Mouse (Mus musculus) lung, embryonic 16.5 days (tissue): Measurements from ENCODE around the gene Ran. TPM values are rescaled to one million over a fixed set of nuclear protein-coding genes. Genes with fewer than 3 reads are reported as not detected.
A peak's percentile ranks its signal among the peaks of the same experiment; 100 is the strongest.

Experiments
- ATAC-seq: fragments of 200-750 bp; cut with Nextera tagmentation; 2 replicates; pipeline ENCODE4 v1.8.0; 2017; ENCODE audit warnings: low read depth, mild to moderate bottlenecking, moderate library complexity
- H3K27ac ChIP-seq: fragments of 300-500 bp; sonication (generic); 2 replicates; pipeline ENCODE4 v1.5.1; 2014; ENCODE audit warnings: mild to moderate bottlenecking, control low read depth, low read length
- H3K27me3 ChIP-seq: fragments of 300-500 bp; sonication (generic); 2 replicates; pipeline ENCODE4 v1.6.1; 2014; ENCODE audit warnings: low read depth, low read length, mixed read lengths; ENCODE audit not compliant: control insufficient read depth, insufficient read depth
- H3K36me3 ChIP-seq: fragments of 300-500 bp; sonication (generic); 2 replicates; pipeline ENCODE4 v1.6.1; 2014; ENCODE audit warnings: low read length; ENCODE audit not compliant: control insufficient read depth, insufficient read depth
- H3K4me1 ChIP-seq: fragments of 300-500 bp; sonication (generic); replicated peaks from 2 replicates; pipeline ENCODE4 v1.6.1; 2014; ENCODE audit warnings: low read length, mixed read lengths; ENCODE audit not compliant: control insufficient read depth, insufficient read depth
- H3K4me2 ChIP-seq: fragments of 300-500 bp; sonication (generic); 2 replicates; pipeline ENCODE4 v1.6.1; 2014; ENCODE audit warnings: low read depth, low read length, control low read depth
- H3K4me3 ChIP-seq: fragments of 300-500 bp; sonication (generic); 2 replicates; pipeline ENCODE4 v1.5.1; 2014; ENCODE audit warnings: mild to moderate bottlenecking, low read length, control low read depth
- H3K9ac ChIP-seq: fragments of 300-500 bp; sonication (generic); 2 replicates; pipeline ENCODE4 v1.6.1; 2014; ENCODE audit warnings: low read length, control low read depth
- H3K9me3 ChIP-seq: fragments of 300-500 bp; sonication (generic); 2 replicates; pipeline ENCODE4 v1.6.1; 2016; ENCODE audit warnings: low read length; ENCODE audit not compliant: control insufficient read depth
- WGBS: fragments of 180-500 bp; shearing (Covaris S2); extraction: QIAGEN DNeasy Blood & Tissue Kit; methylation state at CpG from one replicate; pipeline ENCODE4 v1.1.7; 2014; 5-methylcytosine and 5-hydroxymethylcytosine counted together
- polyA plus RNA-seq: library from polyadenylated mRNA; unstranded; fragments of >200 nt; fragmentation: Nextera tagmentation; extraction: Ambion mirVana; gene quantifications from 2 replicates; pipeline ENCODE4 v1.2.1, GENCODE M21; 2015

Gene Ran
- polyA plus RNA-seq, 1 experiment from 2014 or later = 543 TPM

GRCm38 (mm10) chr5:129051910-129052309 is 32.0 kb downstream of the Ran start:
- Histone ChIP-seq H3K4me2 (no peak overlapping the region), H3K27me3 (no peaks in the 10 kb centered on the region), H3K27ac (no peak overlapping the region), H3K9me3 (no peaks in the 10 kb centered on the region), H3K4me1 (no peaks in the 10 kb centered on the region), H3K36me3 (no peaks in the 10 kb centered on the region), H3K4me3 (no peak overlapping the region), H3K9ac (no peak overlapping the region)
- ATAC-seq = no peak
- 79% methylated on average over 3 of the region's 3 CpGs for WGBS

DNA sequence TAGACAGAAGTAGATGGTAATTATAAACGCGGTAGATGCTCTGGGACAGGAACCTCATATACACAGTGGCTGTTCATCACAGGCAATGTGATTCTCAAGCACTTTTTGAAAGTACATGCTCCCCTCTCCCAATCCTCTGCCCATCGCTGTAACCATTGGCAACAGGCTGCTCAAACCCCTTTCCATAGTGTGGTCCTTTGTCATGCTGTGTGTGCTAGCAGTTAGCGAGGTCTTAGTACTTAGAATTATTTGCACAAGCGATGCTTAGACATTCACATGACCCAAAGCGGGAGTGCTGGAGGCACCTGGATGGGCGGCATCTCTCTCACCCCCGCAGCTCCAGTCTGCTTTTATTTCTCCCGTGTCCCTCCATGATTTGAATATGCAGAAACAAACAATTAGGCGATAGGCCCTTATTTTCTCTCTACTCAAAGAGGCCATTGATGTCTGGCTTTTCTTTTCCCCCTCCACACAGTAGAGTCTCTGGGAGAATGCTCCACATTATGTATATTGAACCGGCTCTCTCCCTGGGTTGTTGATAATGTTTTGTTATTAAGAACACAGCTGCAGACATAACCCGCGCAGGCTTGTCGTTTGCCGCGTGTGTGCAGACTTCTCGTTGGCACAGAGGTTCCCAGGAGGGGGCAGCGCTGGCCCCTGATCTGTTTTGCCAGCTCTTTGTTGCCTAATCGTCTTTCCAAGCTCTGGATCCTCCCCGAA is 32.9 kb downstream of the Ran start:
- WGBS = 30% methylated on average over 20 of the region's 20 CpGs
- H3K4me3 ChIP-seq = no peak overlapping the region
- H3K36me3 ChIP-seq = no peaks in the 10 kb centered on the region
- no peak overlapping the region for H3K27ac ChIP-seq
- H3K4me2 ChIP-seq = no peak overlapping the region
- H3K27me3 ChIP-seq = no peaks in the 10 kb centered on the region
- no peak overlapping the region for H3K9ac ChIP-seq
- no peaks in the 10 kb centered on the region for H3K4me1 ChIP-seq
- ATAC-seq = no peak
- H3K9me3 ChIP-seq = no peaks in the 10 kb centered on the region

GRCm38 (mm10) chr5:129054675-129055284 is 34.9 kb downstream of the Ran start:
- H3K4me1 ChIP-seq = no peaks in the 10 kb centered on the region
- no peaks in the 10 kb centered on the region for H3K27me3 ChIP-seq
- 80% methylated on average over 9 of the region's 9 CpGs for WGBS
- no peak overlapping the region for H3K9ac ChIP-seq
- H3K27ac ChIP-seq = no peak overlapping the region
- no peak overlapping the region for H3K4me2 ChIP-seq
- no peak for ATAC-seq
- no peaks in the 10 kb centered on the region for H3K9me3 ChIP-seq
- H3K36me3 ChIP-seq = no peaks in the 10 kb centered on the region
- no peak overlapping the region for H3K4me3 ChIP-seq

- peaks cover 5% of the 10 kb centered on the region for H3K27me3 ChIP-seq
- H3K9ac ChIP-seq = no peak overlapping the region
- no peaks in the 10 kb centered on the region for H3K4me1 ChIP-seq
- 82% methylated on average over 3 of the region's 3 CpGs for WGBS
- no peaks in the 10 kb centered on the region for H3K36me3 ChIP-seq
- H3K9me3 ChIP-seq = no peaks in the 10 kb centered on the region
- H3K27ac ChIP-seq = no peak overlapping the region
- no peak for ATAC-seq
- no peak overlapping the region for H3K4me3 ChIP-seq
- H3K4me2 ChIP-seq = no peak overlapping the region
Observed at GRCm38 (mm10) chr5:129059116-129059515, 39.2 kb downstream of the Ran start.

- no peaks in the 10 kb centered on the region; the same call in 1 of the 2 replicates for H3K4me1 ChIP-seq
- H3K9me3 ChIP-seq = no peaks in the 10 kb centered on the region
- ATAC-seq = no peak
- H3K36me3 ChIP-seq = no peaks in the 10 kb centered on the region
- no peak overlapping the region for H3K9ac ChIP-seq
- 20% methylated on average over 13 of the region's 13 CpGs for WGBS
- peaks cover 5% of the 10 kb centered on the region for H3K27me3 ChIP-seq
- H3K4me3 ChIP-seq = no peak overlapping the region
- H3K4me2 ChIP-seq = no peak overlapping the region
- no peak overlapping the region for H3K27ac ChIP-seq
Observed at GRCm38 (mm10) chr5:129061579-129061978, 41.7 kb downstream of the Ran start.

- Histone ChIP-seq H3K4me2 (peak overlapping the region; percentile 26), H3K9me3 (no peaks in the 10 kb centered on the region), H3K4me1 (peaks cover 3% of the 10 kb centered on the region; the same call in 1 of the 2 replicates), H3K27me3 (peaks cover 5% of the 10 kb centered on the region), H3K36me3 (no peaks in the 10 kb centered on the region), H3K4me3 (no peak overlapping the region), H3K9ac (no peak overlapping the region), H3K27ac (no peak overlapping the region)
- ATAC-seq = peak; percentile 38; the same call in 1 of the 2 replicates
- 5% methylated on average over 19 of the region's 21 CpGs for WGBS
Observed at GRCm38 (mm10) chr5:129063037-129063791, 43.3 kb downstream of the Ran start.

DNA sequence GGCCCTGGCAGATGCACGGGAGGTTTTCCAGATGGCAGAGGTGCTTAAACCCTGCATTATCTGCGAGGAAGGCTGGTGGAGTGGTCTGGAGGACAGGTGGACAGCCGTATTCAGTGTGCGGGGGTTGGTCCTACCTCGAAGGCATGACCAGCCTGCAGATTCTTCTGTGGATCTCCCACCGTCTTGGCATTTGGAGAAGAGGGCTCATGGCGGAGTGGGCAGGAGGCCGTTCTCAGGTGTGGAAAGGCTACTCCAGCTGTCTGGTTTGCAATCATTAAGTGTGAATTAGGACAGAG is 43.9 kb downstream of the Ran start:
- no peak for ATAC-seq
- WGBS = 35% methylated on average over 8 of the region's 8 CpGs
- Histone ChIP-seq H3K4me1 (peaks cover 3% of the 10 kb centered on the region; the same call in 1 of the 2 replicates), H3K9ac (no peak overlapping the region), H3K4me3 (no peak overlapping the region), H3K27me3 (peaks cover 5% of the 10 kb centered on the region), H3K9me3 (no peaks in the 10 kb centered on the region), H3K4me2 (peak overlapping the region; percentile 26; the same call in 1 of the 2 replicates), H3K27ac (no peak overlapping the region), H3K36me3 (no peaks in the 10 kb centered on the region)

GRCm38 (mm10) chr5:129064186-129064585 is 44.3 kb downstream of the Ran start:
- no peak overlapping the region for H3K4me3 ChIP-seq
- H3K27me3 ChIP-seq = peaks cover 5% of the 10 kb centered on the region
- H3K9ac ChIP-seq = no peak overlapping the region
- H3K4me2 ChIP-seq = no peak overlapping the region
- no peak for ATAC-seq
- H3K4me1 ChIP-seq = peaks cover 3% of the 10 kb centered on the region; the same call in 1 of the 2 replicates
- H3K36me3 ChIP-seq = no peaks in the 10 kb centered on the region
- no peak overlapping the region for H3K27ac ChIP-seq
- WGBS = 56% methylated on average over 11 of the region's 11 CpGs
- H3K9me3 ChIP-seq = no peaks in the 10 kb centered on the region

DNA sequence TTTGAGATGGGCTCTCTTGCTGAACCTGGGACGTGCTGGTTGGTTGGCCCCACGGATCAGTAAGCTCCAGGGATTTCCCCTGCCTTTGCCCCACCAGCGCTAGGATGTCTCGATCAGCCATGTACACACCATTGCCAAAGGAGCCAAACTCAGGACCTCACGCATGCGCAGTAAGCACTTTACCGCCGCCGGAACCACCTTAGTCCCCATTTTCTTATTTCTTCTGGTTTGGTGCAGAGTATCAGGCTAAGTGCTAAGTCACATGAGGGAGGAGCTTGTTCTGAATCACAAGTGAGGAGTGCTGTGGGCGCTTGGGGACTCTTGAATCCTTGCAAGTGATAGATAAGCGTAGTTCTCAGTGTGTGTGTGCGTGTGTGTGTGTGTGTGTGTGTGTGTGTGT is 45.4 kb downstream of the Ran start:
- H3K4me2 ChIP-seq = no peak overlapping the region
- ATAC-seq = no peak
- 71% methylated on average over 12 of the region's 12 CpGs for WGBS

More for the DNA sequence above, 45.4 kb downstream of the Ran start:
- Histone ChIP-seq H3K4me3 (no peak overlapping the region), H3K36me3 (no peaks in the 10 kb centered on the region), H3K9ac (no peak overlapping the region), H3K27me3 (peaks cover 5% of the 10 kb centered on the region), H3K4me1 (peaks cover 3% of the 10 kb centered on the region; the same call in 1 of the 2 replicates), H3K27ac (no peak overlapping the region), H3K9me3 (no peaks in the 10 kb centered on the region)
